Mouse (Mus musculus) thymus, adult 2 months (tissue): ENCODE measurements around the gene Uqcrq.

ENCODE experiments used
- CTCF ChIP-seq: fragments of 200-500 bp; IDR thresholded peaks from 2 replicates; pipeline ENCODE4 v1.5.1; 2012; ENCODE audit warnings: mild to moderate bottlenecking, control low read depth, low read length, moderate library complexity, borderline replicate concordance; ENCODE audit not compliant: control insufficient read depth, poor library complexity, insufficient read depth; ENCODE audit errors: extremely low read depth
- POLR2A ChIP-seq: fragments of 200-500 bp; IDR thresholded peaks from 2 replicates; pipeline ENCODE4 v1.6.1; 2012; ENCODE audit warnings: mild to moderate bottlenecking, low read length, control low read depth, moderate library complexity; ENCODE audit not compliant: control insufficient read depth, poor library complexity, insufficient read depth; ENCODE audit errors: extremely low read depth

DNA sequence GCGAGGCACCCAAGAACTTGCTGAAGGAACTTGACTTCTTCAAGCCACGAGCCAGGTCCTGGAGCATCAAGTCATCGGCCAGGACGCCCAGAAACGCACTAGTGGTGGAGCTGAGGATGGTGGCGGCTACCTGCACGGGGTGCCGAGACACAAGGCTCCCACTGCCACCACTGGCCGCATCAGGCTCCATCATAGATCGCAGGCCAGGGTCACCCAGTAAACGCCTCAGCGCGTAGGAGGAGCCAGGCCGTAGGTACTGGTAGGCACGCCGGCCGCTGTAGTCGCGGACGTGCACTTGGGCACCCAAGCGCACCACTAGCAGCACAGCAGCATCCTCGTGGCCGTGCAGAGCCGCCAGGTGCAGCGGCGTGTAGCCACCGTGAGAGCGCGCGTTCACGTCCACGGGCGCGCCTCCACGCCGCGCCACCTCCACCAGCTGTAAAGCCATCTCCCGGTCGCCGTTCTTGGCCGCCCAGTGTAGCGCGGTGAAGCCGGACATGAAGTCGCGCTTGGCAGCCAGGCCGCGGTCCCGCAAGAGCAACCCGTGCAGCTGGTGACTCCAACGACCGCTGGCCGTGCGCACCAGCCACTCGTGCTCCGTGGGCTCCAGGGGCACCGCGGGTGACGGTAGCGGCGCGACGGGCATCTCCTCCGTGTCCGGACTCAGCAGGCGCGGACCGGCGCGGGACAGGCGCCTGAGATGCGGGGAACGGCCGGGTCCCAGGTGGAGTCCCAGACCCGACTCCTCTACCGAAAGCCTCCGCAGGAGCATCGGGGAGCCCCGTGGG, 47.9 kb upstream of the Uqcrq start:
- TF ChIP-seq CTCF = no peak
- TF ChIP-seq POLR2A = no peak
